Mouse (Mus musculus) brain, embryonic 14.5 days (tissue): ENCODE results near the gene Sergef.

Source experiments
- CTCF ChIP-seq: fragments of 200-500 bp; IDR thresholded peaks from 2 replicates; pipeline ENCODE4 v1.5.1; 2012; ENCODE audit warnings: inconsistent platforms, mild to moderate bottlenecking, moderate library complexity, borderline replicate concordance; ENCODE audit not compliant: insufficient read depth, insufficient read length; ENCODE audit errors: extremely low read depth
- POLR2A ChIP-seq: fragments of 200-500 bp; IDR thresholded peaks from 2 replicates; pipeline ENCODE4 v1.6.1; 2012; ENCODE audit warnings: mild to moderate bottlenecking, inconsistent platforms, borderline replicate concordance; ENCODE audit not compliant: poor library complexity, insufficient read depth, insufficient read length, severe bottlenecking; ENCODE audit errors: extremely low read depth

- TF ChIP-seq POLR2A (no peak), CTCF (no peak)
These were observed 205.7 kb downstream of the Sergef start for GRCm38 (mm10) chr7:46433874-46434273.
